Mouse (Mus musculus) skeletal muscle tissue, postnatal 0 days (tissue): ENCODE data around the gene Hpse. TPM values are rescaled to one million over a fixed set of nuclear protein-coding genes. Genes with fewer than 3 reads are reported as not detected.

Source experiments
- polyA plus RNA-seq: library from polyadenylated mRNA; unstranded; fragments of >200 nt; fragmentation: Nextera tagmentation; extraction: Ambion mirVana; gene quantifications from 2 replicates; pipeline ENCODE4 v1.2.1, GENCODE M21; 2015

Gene Hpse
- 1.6 and 2.2 TPM in 2 replicates for polyA plus RNA-seq

GRCm38 (mm10) chr5:100719235-100720088 lies at the start of gene Hpse:
Hpse (minus strand) TSS chr5:100719716.

DNA sequence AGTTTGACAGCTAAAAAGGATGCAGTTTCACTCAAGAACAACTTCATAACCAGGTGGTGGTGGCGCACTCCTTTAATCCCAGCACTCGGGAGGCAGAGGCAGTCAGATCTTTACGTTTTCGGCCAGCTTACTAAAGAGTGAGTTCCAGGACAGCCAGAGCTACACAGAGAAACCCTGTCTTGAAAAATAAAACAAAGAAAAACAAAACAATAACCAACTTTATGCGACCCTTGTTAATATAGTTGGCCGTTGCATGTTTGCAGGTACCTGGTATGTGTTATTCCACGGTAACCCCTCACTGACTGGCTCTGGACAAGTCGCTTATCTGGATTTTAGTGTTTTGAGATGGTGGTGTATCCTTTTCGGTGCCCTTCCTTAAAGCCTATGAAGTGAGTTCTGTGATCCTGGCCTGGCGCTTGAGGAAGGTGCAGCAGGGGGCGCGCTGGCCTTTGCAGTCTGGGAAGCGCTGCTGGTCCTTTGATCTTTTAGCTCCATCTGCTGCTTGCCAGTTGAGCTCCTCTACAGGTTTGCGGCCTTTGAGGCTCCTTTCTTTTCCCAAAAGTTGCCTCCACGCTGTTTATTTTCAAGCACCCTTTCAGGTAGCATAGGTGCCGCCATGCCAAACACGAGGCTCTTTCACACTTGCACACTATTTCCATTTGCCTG lies 44.7 kb downstream of the Hpse start, which contains the start of gene Coq2:
TSS of gene Coq2 (minus strand) at position 430 of the 666 bp plus-strand sequence.

Other genes with a start within 250 kb of the Hpse start
- gene Lin54, start 219.1 kb downstream of the Hpse start, polyA plus RNA-seq, result 4.1 and 4.4 TPM in 2 replicates
- gene Cops4, start 201.4 kb downstream of the Hpse start, polyA plus RNA-seq, result 158 and 166 TPM in 2 replicates
- gene Plac8, start 147.5 kb downstream of the Hpse start, polyA plus RNA-seq, result 15.0 and 15.4 TPM in 2 replicates
- gene Coq2, start 44.6 kb downstream of the Hpse start, polyA plus RNA-seq, result 37.3 and 37.7 TPM in 2 replicates
- gene Helq, start 78.9 kb upstream of the Hpse start, polyA plus RNA-seq, result 4.4 and 5.0 TPM in 2 replicates
- gene Mrps18c, start 78.9 kb upstream of the Hpse start, polyA plus RNA-seq, result 133 and 143 TPM in 2 replicates
- 14.7 and 16.3 TPM in 2 replicates for gene Abraxas1, start 101.2 kb upstream of the Hpse start, polyA plus RNA-seq
- 10.3 and 46.1 TPM in 2 replicates for gene Gpat3, start 126.0 kb upstream of the Hpse start, polyA plus RNA-seq